Comparison of ENCODE assay signal across 10 mouse cellular contexts in the genomic region with DNA sequence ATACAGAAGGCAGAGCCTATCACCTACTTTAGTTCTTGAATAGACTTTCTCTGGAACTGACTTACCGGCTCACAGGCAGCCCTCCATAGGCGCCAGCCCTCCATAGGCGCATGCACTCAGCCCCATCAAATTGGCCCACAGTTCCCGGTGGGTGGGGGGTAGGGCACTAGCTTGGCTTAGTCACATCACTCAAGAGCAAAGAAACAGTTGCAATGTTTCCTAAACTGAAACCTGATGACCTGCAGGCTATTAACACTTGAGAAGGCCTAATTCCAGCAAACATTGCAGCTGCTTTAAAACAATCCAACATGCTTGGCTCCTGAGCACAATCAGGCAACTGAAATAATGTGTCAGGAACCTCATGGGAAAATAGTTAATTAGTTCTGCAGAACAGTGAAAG. TPM values are rescaled to one million over a fixed set of nuclear protein-coding genes. Genes with fewer than 3 reads are reported as not detected.
A peak's percentile ranks its signal among the peaks of the same experiment; 100 is the strongest.
DNase-seq lines count a peak whose midpoint lies in the region; ATAC-seq and TF ChIP-seq lines count a peak whose summit lies in the region.
"Had no signal": no experiment of that assay in that cellular context is flagged by ENCODE, and none has a peak within 500 bp of the region (broad histone marks: within the 10 kb centered on the region; RNA-seq: fewer than 3 reads in every experiment).

No protein-coding gene starts in this region.

- intact Hi-C loops in heart, postnatal 14 days (cut with DNase I) = no loop called here

- no peak for DNase-seq in heart, postnatal 14 days
- DNase-seq in thymus, postnatal 0 days (ENCODE audit: low spot score) = peak; percentile 46
- DNase-seq in thymus, adult 18-20 months = no peak
- peak; percentile 35 for DNase-seq in thymus, postnatal 25 days
- no peak for DNase-seq in cerebellum, adult 11 months
- DNase-seq in midbrain, embryonic 11.5 days (ENCODE audit: low spot score, missing footprints) = no peak
- DNase-seq: cerebellum, adult 9-11 months had no signal

- H3K27ac ChIP-seq in heart, embryonic 12.5 days (ENCODE audit: poor library complexity, severe bottlenecking) = peak overlapping the region; percentile 83
- peak overlapping the region; percentile 31; the same call in 1 of the 2 replicates for H3K27ac ChIP-seq in intestine, postnatal 0 days (ENCODE audit: low read depth, low read length)
- H3K27ac ChIP-seq in midbrain, embryonic 11.5 days (ENCODE audit: low read depth, low read length) = no peak overlapping the region
- H3K27ac ChIP-seq: layer of hippocampus, adult 2 months had no signal

- peaks cover 94% of the 10 kb centered on the region for H3K4me1 ChIP-seq in heart, embryonic 12.5 days (replicated peaks)
- peaks cover 14% of the 10 kb centered on the region for H3K4me1 ChIP-seq in intestine, postnatal 0 days (replicated peaks; ENCODE audit: control insufficient read depth, insufficient read depth, low read length)
- H3K4me1 ChIP-seq in midbrain, embryonic 11.5 days (ENCODE audit: control insufficient read depth, insufficient read depth, low read length) = no peaks in the 10 kb centered on the region

- H3K36me3 ChIP-seq in heart, embryonic 12.5 days = peaks cover 67% of the 10 kb centered on the region
- H3K36me3 ChIP-seq in intestine, postnatal 0 days (ENCODE audit: control insufficient read depth, insufficient read depth) = peaks cover 4% of the 10 kb centered on the region; the same call in 1 of the 2 replicates
- no peaks in the 10 kb centered on the region for H3K36me3 ChIP-seq in midbrain, embryonic 11.5 days (ENCODE audit: control insufficient read depth, insufficient read depth, low read length)

- WGBS in heart, embryonic 12.5 days = 37% methylated on average over 4 of the region's 4 CpGs
- 38% methylated on average over 4 of the region's 4 CpGs for WGBS in intestine, postnatal 0 days
- 64% methylated on average over 4 of the region's 4 CpGs for WGBS in midbrain, embryonic 11.5 days

- no peaks in the 10 kb centered on the region for H3K9me3 ChIP-seq in heart, embryonic 12.5 days (replicated peaks)
- H3K9me3 ChIP-seq in intestine, postnatal 0 days (ENCODE audit: control insufficient read depth) = no peaks in the 10 kb centered on the region
- H3K9me3 ChIP-seq in midbrain, embryonic 11.5 days (ENCODE audit: control insufficient read depth, low read length) = no peaks in the 10 kb centered on the region

- no peak overlapping the region for H3K4me3 ChIP-seq in heart, embryonic 12.5 days
- H3K4me3 ChIP-seq in intestine, postnatal 0 days (ENCODE audit: low read depth, low read length) = no peak overlapping the region
- no peak overlapping the region for H3K4me3 ChIP-seq in midbrain, embryonic 11.5 days (ENCODE audit: low read depth, low read length)
- H3K4me3 ChIP-seq: layer of hippocampus, adult 2 months had no signal

- peak overlapping the region; percentile 43 for H3K4me2 ChIP-seq in heart, embryonic 12.5 days
- 0 out of 2 replicates have a peak overlapping the region, but pooled peaks have one; percentile 13 for H3K4me2 ChIP-seq in intestine, postnatal 0 days (replicated peaks; ENCODE audit: low read depth)
- no peak overlapping the region for H3K4me2 ChIP-seq in midbrain, embryonic 11.5 days

- no peaks in the 10 kb centered on the region for H3K27me3 ChIP-seq in heart, embryonic 12.5 days (replicated peaks)
- H3K27me3 ChIP-seq in intestine, postnatal 0 days (replicated peaks; ENCODE audit: control insufficient read depth, insufficient read depth, low read length) = no peaks in the 10 kb centered on the region
- no peaks in the 10 kb centered on the region for H3K27me3 ChIP-seq in midbrain, embryonic 11.5 days (ENCODE audit: control insufficient read depth, insufficient read depth, low read length)

- H3K9ac ChIP-seq in heart, embryonic 12.5 days = peak overlapping the region; percentile 53; the same call in 1 of the 2 replicates
- H3K9ac ChIP-seq in intestine, postnatal 0 days (ENCODE audit: low read depth, low read length) = no peak overlapping the region
- H3K9ac ChIP-seq in midbrain, embryonic 11.5 days (ENCODE audit: low read length) = no peak overlapping the region

- ATAC-seq in heart, embryonic 12.5 days (ENCODE audit: insufficient number of reproducible peaks, low FRiP score) = no peak
- no peak for ATAC-seq in intestine, postnatal 0 days
- ATAC-seq in midbrain, embryonic 11.5 days (ENCODE audit: low FRiP score) = no peak

- no peak for TF ChIP-seq CTCF in intestine, postnatal 0 days (IDR thresholded peaks at IDR 0.05; ENCODE audit: low read depth)

RNA-seq across cellular contexts. Expression of gene Igf2r, which starts 18.2 kb away (rescaled TPM):
- polyA plus RNA-seq in heart, embryonic 12.5 days (2016; fragmentation: Nextera tagmentation; extraction: Ambion mirVana) = 293 and 312 TPM in 2 replicates
- total RNA-seq in heart, postnatal 14 days (2021) = 100 to 1,000 TPM; 131 to 132 TPM
- polyA plus RNA-seq in thymus, postnatal 0 days (2015; fragmentation: Nextera tagmentation; extraction: Ambion mirVana) = 8.9 and 9.7 TPM in 2 replicates
- 25.1 and 28.7 TPM in 2 replicates for polyA plus RNA-seq in intestine, postnatal 0 days (2015; fragmentation: Nextera tagmentation; extraction: Ambion mirVana)
- 13.3 and 14.9 TPM in 2 replicates for polyA plus RNA-seq in midbrain, embryonic 11.5 days (2014; fragmentation: Nextera tagmentation; extraction: Ambion mirVana)

Comparison
In these comparisons a context has a peak if more than half of its experiments do, and no peak if none do; other contexts are left out.
1. DNase-seq: peak in thymus, postnatal 0 days (single experiment) and thymus, postnatal 25 days (single experiment); none in heart, postnatal 14 days (0 of 2), thymus, adult 18-20 months (0 of 2), cerebellum, adult 11 months (single experiment) and midbrain, embryonic 11.5 days (single experiment).